Mouse (Mus musculus) myocyte (in vitro differentiated cells): ENCODE data around the gene H2-M10.5.
"Not testable (repeated sequence)": the region's sequence is repeated elsewhere in the genome, so short reads cannot be mapped to it uniquely, and the experiment has no call there.

Experiments
- MYOD1 ChIP-seq, 3 experiments: IDR thresholded peaks; one replicate each; pipeline ENCODE4 v1.6.1; 2011; ENCODE audit warnings: control low read depth in 2 of 3, low read depth in 2 of 3, mild to moderate bottlenecking in 2 of 3, moderate library complexity in 1 of 3; ENCODE audit not compliant: insufficient read length in 2 of 3, control insufficient read depth in 1 of 3
- POLR2A ChIP-seq: IDR thresholded peaks from one replicate; pipeline ENCODE4 v1.6.1; 2011; ENCODE audit warnings: low read depth, mild to moderate bottlenecking, control low read depth, moderate library complexity; ENCODE audit not compliant: insufficient read length
- REST ChIP-seq: IDR thresholded peaks from one replicate; pipeline ENCODE4 v1.6.1; 2011; ENCODE audit warnings: mild to moderate bottlenecking, control low read depth, moderate library complexity; ENCODE audit not compliant: insufficient read depth, insufficient read length

DNA sequence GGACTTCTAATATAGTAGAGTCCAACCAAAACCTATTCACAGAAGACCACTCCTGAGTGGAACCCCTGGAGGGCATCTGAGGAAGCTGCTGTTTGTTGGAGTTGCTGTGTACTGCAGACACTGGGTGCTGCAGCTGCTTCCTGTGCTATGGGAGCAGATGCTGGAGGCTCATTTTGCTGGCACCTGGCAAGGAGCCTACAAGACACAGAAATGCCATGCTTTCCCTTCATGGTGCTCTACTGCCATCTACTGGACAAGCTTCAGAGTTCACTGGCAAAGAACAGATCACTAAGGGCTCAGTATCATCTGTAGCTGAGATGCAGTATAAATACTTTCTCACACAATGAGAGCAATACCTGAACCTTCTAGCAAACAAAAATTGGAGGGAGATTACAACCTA lies 16.1 kb downstream of the H2-M10.5 start:
- not testable (repeated sequence) for TF ChIP-seq MYOD1 (IDR thresholded peaks at IDR 0.05; ENCODE audit: control insufficient read depth in 1 of 3, insufficient read length in 2 of 3, low read depth in 2 of 3); POLR2A; REST
